Mouse (Mus musculus) common myeloid progenitor, adult 5-6 weeks (primary cell): Measurements from ENCODE around the gene Vstm2b. TPM values are rescaled to one million over a fixed set of nuclear protein-coding genes. Genes with fewer than 3 reads are reported as not detected.

Source experiments
- ATAC-seq: replicated peaks from 2 replicates; pipeline ENCODE4 v1.8.0; 2016; ENCODE audit warnings: low read depth, mild to moderate bottlenecking, moderate TSS enrichment, inconsistent platforms; ENCODE audit not compliant: poor library complexity, severe bottlenecking
- total RNA-seq: library from RNA; stranded (forward); fragments of 200-1000, 187-1606 nt; gene quantifications from 2 replicates; pipeline ENCODE4 v1.2.3, GENCODE M21; 2017

Vstm2b gene
- not detected in 2 replicates for total RNA-seq

GRCm38 (mm10) chr7:40898096-40898710, at the start of gene Vstm2b:
Gene Vstm2b, plus strand, starts transcription at chr7:40898328.
- no peak for ATAC-seq

- ATAC-seq: no peak
Measured at GRCm38 (mm10) chr7:40856088-40856625, 42.0 kb upstream of the Vstm2b start.

- no peak for ATAC-seq
Measured at GRCm38 (mm10) chr7:40873380-40873990, 24.6 kb upstream of the Vstm2b start.

GRCm38 (mm10) chr7:40884855-40885489, 13.2 kb upstream of the Vstm2b start:
- no peak for ATAC-seq

GRCm38 (mm10) chr7:40888358-40888757, 9.8 kb upstream of the Vstm2b start:
- no peak for ATAC-seq

GRCm38 (mm10) chr7:40896964-40897363, 1.2 kb upstream of the Vstm2b start:
- no peak for ATAC-seq

GRCm38 (mm10) chr7:40898711-40899375, 715 bp downstream of the Vstm2b start:
- no peak for ATAC-seq

GRCm38 (mm10) chr7:40899376-40900265, 1.5 kb downstream of the Vstm2b start:
- ATAC-seq: no peak

GRCm38 (mm10) chr7:40901201-40901600, 3.1 kb downstream of the Vstm2b start:
- no peak for ATAC-seq

- no peak for ATAC-seq
Measured at GRCm38 (mm10) chr7:40902506-40902905, 4.4 kb downstream of the Vstm2b start.

GRCm38 (mm10) chr7:40906484-40906883, 8.4 kb downstream of the Vstm2b start:
- no peak for ATAC-seq

GRCm38 (mm10) chr7:40916761-40917160, 18.6 kb downstream of the Vstm2b start:
- no peak for ATAC-seq

- no peak for ATAC-seq
Measured at GRCm38 (mm10) chr7:40920118-40920517, 22.0 kb downstream of the Vstm2b start.

GRCm38 (mm10) chr7:40921281-40921680, 23.2 kb downstream of the Vstm2b start:
- ATAC-seq: no peak

GRCm38 (mm10) chr7:40922871-40923270, 24.7 kb downstream of the Vstm2b start:
- ATAC-seq: no peak

- no peak for ATAC-seq
Measured at GRCm38 (mm10) chr7:40928391-40928790, 30.3 kb downstream of the Vstm2b start.

- no peak for ATAC-seq
Measured at GRCm38 (mm10) chr7:40936617-40937212, 38.6 kb downstream of the Vstm2b start.

- ATAC-seq: no peak
Measured at GRCm38 (mm10) chr7:40939371-40939770, 41.2 kb downstream of the Vstm2b start.

- ATAC-seq: no peak
Measured at GRCm38 (mm10) chr7:40942233-40942935, 44.3 kb downstream of the Vstm2b start.
